Mouse (Mus musculus) intestine, embryonic 15.5 days (tissue): ENCODE results near the gene Mcu. TPM values are rescaled to one million over a fixed set of nuclear protein-coding genes. Genes with fewer than 3 reads are reported as not detected.

Experiments
- ATAC-seq: fragments of 200-750 bp; cut with Nextera tagmentation; 2 replicates; pipeline ENCODE4 v1.8.0; 2017; ENCODE audit warnings: moderate TSS enrichment, moderate library complexity
- H3K27ac ChIP-seq: fragments of 300-500 bp; sonication (generic); 2 replicates; pipeline ENCODE4 v1.5.1; 2015; ENCODE audit warnings: mild to moderate bottlenecking, inconsistent platforms
- H3K27me3 ChIP-seq: fragments of 300-500 bp; sonication (generic); replicated peaks from 2 replicates; pipeline ENCODE4 v1.6.1; 2015; ENCODE audit warnings: inconsistent platforms
- H3K36me3 ChIP-seq: fragments of 300-500 bp; sonication (generic); 2 replicates; pipeline ENCODE4 v1.6.1; 2015; ENCODE audit warnings: inconsistent platforms
- H3K4me1 ChIP-seq: fragments of 300-500 bp; sonication (generic); replicated peaks from 2 replicates; pipeline ENCODE4 v1.6.1; 2015; ENCODE audit warnings: inconsistent platforms
- H3K4me2 ChIP-seq: fragments of 300-500 bp; sonication (generic); replicated peaks from 2 replicates; pipeline ENCODE4 v1.6.1; 2015; ENCODE audit warnings: mild to moderate bottlenecking, inconsistent platforms
- H3K4me3 ChIP-seq: fragments of 300-500 bp; sonication (generic); replicated peaks from 2 replicates; pipeline ENCODE4 v1.5.1; 2015; ENCODE audit warnings: inconsistent platforms
- H3K9ac ChIP-seq: fragments of 300-500 bp; sonication (generic); 2 replicates; pipeline ENCODE4 v1.6.1; 2015; ENCODE audit warnings: inconsistent platforms
- H3K9me3 ChIP-seq: fragments of 300-500 bp; sonication (generic); 2 replicates; pipeline ENCODE4 v1.6.1; 2016; ENCODE audit warnings: inconsistent platforms
- WGBS: fragments of 180-500 bp; shearing (Covaris S2); methylation state at CpG from one replicate; pipeline ENCODE4 v1.1.7; 2015; 5-methylcytosine and 5-hydroxymethylcytosine counted together
- polyA plus RNA-seq: library from polyadenylated mRNA; unstranded; fragments of >200 nt; fragmentation: Nextera tagmentation; extraction: Ambion mirVana; gene quantifications from 2 replicates; pipeline ENCODE4 v1.2.1, GENCODE M21; 2015

Mcu gene
- polyA plus RNA-seq, result 66.4 and 72.6 TPM in 2 replicates

- ATAC-seq, result peak; percentile 99
- Histone ChIP-seq H3K4me2 (peak within 1 kb of the TSS; percentile 86), H3K4me1 (peaks cover 12% of the 10 kb centered on the region; the same call in 1 of the 2 replicates), H3K27me3 (no peaks in the 10 kb centered on the region), H3K36me3 (no peaks in the 10 kb centered on the region), H3K27ac (peak within 1 kb of the TSS; percentile 91), H3K4me3 (peak within 1 kb of the TSS; percentile 92), H3K9ac (peak within 1 kb of the TSS; percentile 94), H3K9me3 (no peaks in the 10 kb centered on the region)
- under 1% methylated on average over 36 of the region's 36 CpGs for WGBS
These were observed at the start of gene Mcu for GRCm38 (mm10) chr10:59616522-59616921. Mcu (minus strand) TSS chr10:59616692.

GRCm38 (mm10) chr10:59665503-59666291 is 49.2 kb upstream of the Mcu start:
- peaks cover 3% of the 10 kb centered on the region; the same call in 1 of the 2 replicates for H3K4me1 ChIP-seq
- no peak overlapping the region for H3K4me2 ChIP-seq

GRCm38 (mm10) chr10:59664765-59665164 is 48.3 kb upstream of the Mcu start:
- H3K4me3 ChIP-seq, result no peak overlapping the region
- no peaks in the 10 kb centered on the region for H3K27me3 ChIP-seq
- H3K36me3 ChIP-seq, result no peaks in the 10 kb centered on the region
- WGBS, result 74% methylated on average over 2 of the region's 2 CpGs
- H3K4me2 ChIP-seq, result no peak overlapping the region
- no peak overlapping the region for H3K9ac ChIP-seq
- H3K4me1 ChIP-seq, result peaks cover 3% of the 10 kb centered on the region; the same call in 1 of the 2 replicates
- no peak for ATAC-seq
- H3K27ac ChIP-seq, result no peak overlapping the region
- no peaks in the 10 kb centered on the region for H3K9me3 ChIP-seq

More at GRCm38 (mm10) chr10:59665503-59666291, 49.2 kb upstream of the Mcu start:
- Histone ChIP-seq H3K9ac (no peak overlapping the region), H3K36me3 (no peaks in the 10 kb centered on the region), H3K4me3 (no peak overlapping the region), H3K9me3 (no peaks in the 10 kb centered on the region), H3K27ac (no peak overlapping the region), H3K27me3 (no peaks in the 10 kb centered on the region)
- WGBS, result 76% methylated on average over 13 of the region's 13 CpGs
- no peak for ATAC-seq

- H3K4me1 ChIP-seq, result no peaks in the 10 kb centered on the region
- ATAC-seq, result no peak
These were observed 40.3 kb upstream of the Mcu start for GRCm38 (mm10) chr10:59656799-59657198.

GRCm38 (mm10) chr10:59646821-59647378 is 30.4 kb upstream of the Mcu start:
- peak; percentile 70 for ATAC-seq
- Histone ChIP-seq H3K4me2 (no peak overlapping the region), H3K27ac (no peak overlapping the region), H3K4me1 (no peaks in the 10 kb centered on the region), H3K4me3 (no peak overlapping the region), H3K9ac (no peak overlapping the region), H3K27me3 (no peaks in the 10 kb centered on the region), H3K36me3 (no peaks in the 10 kb centered on the region), H3K9me3 (no peaks in the 10 kb centered on the region)
- WGBS, result 70% methylated on average over 5 of the region's 5 CpGs

More at GRCm38 (mm10) chr10:59656799-59657198, 40.3 kb upstream of the Mcu start:
- Histone ChIP-seq H3K36me3 (no peaks in the 10 kb centered on the region), H3K27me3 (no peaks in the 10 kb centered on the region), H3K9me3 (no peaks in the 10 kb centered on the region), H3K27ac (no peak overlapping the region), H3K4me3 (no peak overlapping the region), H3K9ac (no peak overlapping the region), H3K4me2 (no peak overlapping the region)
- WGBS, result 82% methylated on average over 13 of the region's 13 CpGs

- peak; percentile 60; the same call in 1 of the 2 replicates for ATAC-seq
- H3K36me3 ChIP-seq, result no peaks in the 10 kb centered on the region
- H3K4me1 ChIP-seq, result no peaks in the 10 kb centered on the region
- no peak overlapping the region for H3K9ac ChIP-seq
- 36% methylated on average over 4 of the region's 4 CpGs for WGBS
- no peak overlapping the region for H3K4me2 ChIP-seq
- H3K9me3 ChIP-seq, result no peaks in the 10 kb centered on the region
- H3K27me3 ChIP-seq, result no peaks in the 10 kb centered on the region
- H3K27ac ChIP-seq, result no peak overlapping the region
- no peak overlapping the region for H3K4me3 ChIP-seq
These were observed 28.7 kb upstream of the Mcu start for GRCm38 (mm10) chr10:59645153-59645552.

- no peaks in the 10 kb centered on the region for H3K4me1 ChIP-seq
- no peak overlapping the region for H3K4me2 ChIP-seq
- peak; percentile 69; the same call in 1 of the 2 replicates for ATAC-seq
- no peak overlapping the region for H3K9ac ChIP-seq
- WGBS, result 56% methylated on average over 2 of the region's 2 CpGs
- H3K27me3 ChIP-seq, result no peaks in the 10 kb centered on the region
- H3K36me3 ChIP-seq, result no peaks in the 10 kb centered on the region
- H3K9me3 ChIP-seq, result no peaks in the 10 kb centered on the region
- no peak overlapping the region for H3K27ac ChIP-seq
- no peak overlapping the region for H3K4me3 ChIP-seq
These were observed 28.2 kb upstream of the Mcu start for GRCm38 (mm10) chr10:59644710-59645109.

- no peak overlapping the region for H3K4me3 ChIP-seq
- WGBS, result 77% methylated on average over 9 of the region's 9 CpGs
- ATAC-seq, result no peak
- no peak overlapping the region for H3K4me2 ChIP-seq
- no peaks in the 10 kb centered on the region for H3K27me3 ChIP-seq
- no peak overlapping the region for H3K27ac ChIP-seq
- no peaks in the 10 kb centered on the region for H3K9me3 ChIP-seq
- no peaks in the 10 kb centered on the region for H3K36me3 ChIP-seq
- no peaks in the 10 kb centered on the region for H3K4me1 ChIP-seq
- H3K9ac ChIP-seq, result no peak overlapping the region
These were observed 27.2 kb upstream of the Mcu start for GRCm38 (mm10) chr10:59643645-59644044.

- Histone ChIP-seq H3K27ac (no peak overlapping the region), H3K4me2 (no peak overlapping the region), H3K4me3 (no peak overlapping the region), H3K4me1 (no peaks in the 10 kb centered on the region), H3K9me3 (no peaks in the 10 kb centered on the region), H3K9ac (no peak overlapping the region), H3K27me3 (no peaks in the 10 kb centered on the region), H3K36me3 (no peaks in the 10 kb centered on the region)
- no peak for ATAC-seq
- WGBS, result 67% methylated on average over 8 of the region's 8 CpGs
These were observed 26.3 kb upstream of the Mcu start for GRCm38 (mm10) chr10:59642659-59643377.

- no peak overlapping the region for H3K4me2 ChIP-seq
- no peak overlapping the region for H3K27ac ChIP-seq
- no peak overlapping the region for H3K9ac ChIP-seq
- H3K4me1 ChIP-seq, result no peaks in the 10 kb centered on the region
- no peaks in the 10 kb centered on the region for H3K27me3 ChIP-seq
- H3K36me3 ChIP-seq, result no peaks in the 10 kb centered on the region
- 78% methylated on average over 6 of the region's 6 CpGs for WGBS
- ATAC-seq, result no peak
- H3K9me3 ChIP-seq, result no peaks in the 10 kb centered on the region
- no peak overlapping the region for H3K4me3 ChIP-seq
These were observed 22.1 kb upstream of the Mcu start for GRCm38 (mm10) chr10:59638576-59638975.

GRCm38 (mm10) chr10:59637596-59638124 is 21.2 kb upstream of the Mcu start:
- ATAC-seq, result no peak
- no peak overlapping the region for H3K4me3 ChIP-seq
- WGBS, result 61% methylated on average over 7 of the region's 7 CpGs

More at GRCm38 (mm10) chr10:59637596-59638124, 21.2 kb upstream of the Mcu start:
- no peak overlapping the region for H3K4me2 ChIP-seq
- no peaks in the 10 kb centered on the region for H3K36me3 ChIP-seq
- H3K27ac ChIP-seq, result no peak overlapping the region
- no peaks in the 10 kb centered on the region for H3K9me3 ChIP-seq
- H3K27me3 ChIP-seq, result no peaks in the 10 kb centered on the region
- H3K4me1 ChIP-seq, result no peaks in the 10 kb centered on the region
- no peak overlapping the region for H3K9ac ChIP-seq
